Mouse (Mus musculus): ENCODE results near the gene Stx6. TPM values are rescaled to one million over a fixed set of nuclear protein-coding genes. Genes with fewer than 3 reads are reported as not detected.

Gene Stx6
- 83.1 and 95.4 TPM in 2 replicates for polyA plus RNA-seq (2016; fragmentation: Nextera tagmentation; extraction: Ambion mirVana)

DNA sequence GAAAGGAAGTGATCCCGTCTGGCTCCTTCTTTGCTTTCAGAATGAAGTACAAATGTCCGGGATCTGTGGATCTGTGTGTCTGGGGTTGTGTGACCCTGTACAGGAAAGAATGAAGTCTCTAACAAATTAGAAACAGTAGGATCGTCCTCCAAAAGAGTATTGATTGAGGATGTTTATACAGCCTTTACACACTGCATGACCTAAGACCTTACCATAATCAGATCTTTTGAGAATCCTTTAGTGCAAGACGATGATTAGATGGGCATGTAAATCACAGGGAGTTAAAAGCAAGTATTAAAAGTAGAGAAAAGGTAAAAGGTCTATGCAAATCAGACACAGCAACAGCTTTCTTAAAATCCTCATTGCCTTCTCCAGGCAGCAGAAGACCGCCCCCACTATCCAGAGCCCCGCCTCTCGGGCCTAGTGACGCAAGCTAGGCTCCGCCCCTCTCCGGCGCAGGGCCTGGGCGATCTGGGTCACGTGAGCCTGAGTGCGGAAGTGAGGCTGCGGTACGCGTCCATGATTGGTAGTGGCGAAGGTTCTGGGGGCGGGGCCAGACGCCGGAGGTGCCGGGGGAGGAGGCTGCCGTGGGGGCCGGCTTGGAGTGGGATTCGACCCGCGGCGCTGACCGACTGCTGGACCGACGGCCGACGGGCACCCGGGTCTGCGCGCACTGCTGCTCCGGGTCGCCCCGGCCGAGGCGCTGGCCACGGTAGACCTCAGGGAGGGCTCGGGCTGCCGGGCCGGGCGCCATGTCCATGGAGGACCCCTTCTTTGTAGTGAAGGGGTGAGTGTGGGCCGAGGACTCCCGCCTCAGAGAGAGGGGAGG is at the start of gene Stx6:
Stx6 (plus strand) TSS at position 575 of the 829 bp plus-strand sequence.
- Histone ChIP-seq H3K27ac (peak within 1 kb of the TSS; percentile 94), H3K4me3 (peak within 1 kb of the TSS; percentile 93), H3K9me3 (replicated peaks) (no peaks in the 10 kb centered on the region), H3K27me3 (ENCODE audit: low read depth, poor library complexity, severe bottlenecking) (no peaks in the 10 kb centered on the region), H3K36me3 (peaks cover 3% of the 10 kb centered on the region; the same call in 1 of the 2 replicates), H3K4me1 (peaks cover 16% of the 10 kb centered on the region)
- DNase-seq (ENCODE audit: low spot score): peak; percentile 99
- 2% methylated on average over 48 of the region's 48 CpGs for WGBS

DNA sequence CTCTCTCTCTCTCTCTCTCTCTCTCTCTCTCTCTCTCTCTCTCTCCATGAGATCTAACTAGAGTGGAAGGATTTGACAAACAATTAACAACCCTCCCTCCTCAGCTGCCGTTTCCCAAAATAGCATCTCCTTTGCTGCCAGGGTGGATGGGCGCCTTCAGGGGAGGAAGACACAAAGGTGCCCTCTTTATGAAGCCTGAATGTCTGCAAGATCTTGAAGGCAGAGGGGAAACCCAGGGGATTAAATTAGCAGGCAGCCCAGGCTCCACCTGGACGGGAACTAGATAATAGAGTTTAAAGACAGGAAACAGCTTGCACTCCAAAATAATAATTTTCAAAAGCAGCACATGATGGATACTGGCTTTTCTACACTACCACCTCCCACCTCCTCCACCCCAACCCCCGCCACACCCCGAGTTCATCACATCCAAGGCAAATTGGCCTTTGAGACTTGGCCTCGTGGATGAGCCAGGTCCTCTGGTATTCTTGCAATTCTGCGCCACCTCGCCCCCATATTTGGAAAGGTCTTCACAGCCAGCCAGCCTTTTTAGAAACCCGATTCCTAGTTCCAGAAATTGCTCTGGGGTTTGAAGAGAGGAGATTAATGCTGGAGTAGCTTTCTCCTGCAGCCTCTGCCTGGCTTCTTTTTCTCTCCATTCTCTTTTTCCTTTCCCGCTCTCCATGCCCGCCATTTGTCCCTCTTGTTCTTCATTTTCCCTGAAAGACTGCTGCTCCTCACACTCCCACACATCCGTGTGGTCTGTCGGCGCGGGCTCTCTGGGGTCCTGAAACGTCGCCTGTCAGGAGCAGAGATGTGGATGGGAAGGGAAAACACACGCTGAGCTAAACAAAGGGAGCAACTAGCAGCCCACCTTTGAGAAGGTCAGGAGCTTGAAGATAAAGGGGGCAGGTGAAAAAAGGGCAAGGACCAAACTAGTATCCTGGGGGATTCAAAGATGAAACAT is 48.8 kb upstream of the Stx6 start:
- peak overlapping the region; percentile 71 for H3K27ac ChIP-seq
- WGBS: 29% methylated on average over 18 of the region's 18 CpGs
- no peak overlapping the region for H3K4me3 ChIP-seq
- H3K4me1 ChIP-seq: peaks cover 35% of the 10 kb centered on the region
- H3K27me3 ChIP-seq (ENCODE audit: low read depth, poor library complexity, severe bottlenecking): peaks cover 19% of the 10 kb centered on the region; the same call in 1 of the 2 replicates
- no peaks in the 10 kb centered on the region for H3K36me3 ChIP-seq
- no peaks in the 10 kb centered on the region for H3K9me3 ChIP-seq (replicated peaks)
- DNase-seq (ENCODE audit: low spot score): peak; percentile 45

DNA sequence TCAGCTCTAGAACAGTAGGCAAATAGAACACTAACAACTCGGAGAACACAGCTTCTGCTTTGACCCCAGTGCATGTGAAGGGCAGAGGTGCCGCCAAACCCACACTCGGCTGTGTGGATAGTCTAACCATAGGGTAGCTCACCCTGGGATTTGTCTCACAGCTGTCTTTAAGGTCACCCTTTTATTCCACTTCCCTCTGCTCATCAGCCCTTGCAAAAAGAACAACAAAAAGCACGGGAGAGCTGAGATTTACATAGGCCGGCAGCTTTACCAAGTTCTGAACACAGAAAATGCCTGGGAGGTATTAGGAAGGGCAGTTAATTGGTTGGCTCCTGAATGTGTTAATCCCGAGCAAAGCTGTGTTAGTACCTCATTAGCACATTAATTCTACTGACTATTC is 47.0 kb upstream of the Stx6 start:
- peaks cover 19% of the 10 kb centered on the region; the same call in 1 of the 2 replicates for H3K27me3 ChIP-seq (ENCODE audit: low read depth, poor library complexity, severe bottlenecking)
- 22% methylated on average over 6 of the region's 6 CpGs for WGBS
- no peak overlapping the region for H3K27ac ChIP-seq
- no peak overlapping the region for H3K4me3 ChIP-seq
- no peak for DNase-seq (ENCODE audit: low spot score)
- H3K9me3 ChIP-seq (replicated peaks): no peaks in the 10 kb centered on the region
- no peaks in the 10 kb centered on the region for H3K36me3 ChIP-seq
- peaks cover 35% of the 10 kb centered on the region for H3K4me1 ChIP-seq

DNA sequence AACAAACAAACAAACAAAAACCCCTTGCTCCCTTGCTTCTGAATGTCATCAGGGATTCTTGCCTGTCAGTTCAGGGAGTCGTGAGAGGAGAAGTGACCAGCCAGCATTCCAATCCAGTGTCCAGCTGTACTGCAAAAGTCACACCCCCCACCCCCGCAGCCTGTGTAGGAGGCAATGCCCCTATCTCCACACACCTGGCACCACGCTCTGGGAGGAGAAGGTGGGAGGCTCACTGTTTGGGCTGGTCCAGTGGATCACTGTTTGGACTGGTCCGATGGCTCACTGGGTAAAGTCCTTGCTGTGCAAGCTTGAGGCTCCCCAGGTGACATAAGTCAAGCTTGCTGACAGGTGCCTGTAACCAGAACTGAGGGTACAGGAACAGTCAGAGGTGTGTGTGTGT is 46.4 kb upstream of the Stx6 start:
- Histone ChIP-seq H3K36me3 (no peaks in the 10 kb centered on the region), H3K4me3 (no peak overlapping the region), H3K27ac (no peak overlapping the region), H3K27me3 (ENCODE audit: low read depth, poor library complexity, severe bottlenecking) (peaks cover 19% of the 10 kb centered on the region; the same call in 1 of the 2 replicates), H3K9me3 (replicated peaks) (no peaks in the 10 kb centered on the region), H3K4me1 (peaks cover 35% of the 10 kb centered on the region)
- WGBS: 42% methylated on average over 4 of the region's 4 CpGs
- no peak for DNase-seq (ENCODE audit: low spot score)

DNA sequence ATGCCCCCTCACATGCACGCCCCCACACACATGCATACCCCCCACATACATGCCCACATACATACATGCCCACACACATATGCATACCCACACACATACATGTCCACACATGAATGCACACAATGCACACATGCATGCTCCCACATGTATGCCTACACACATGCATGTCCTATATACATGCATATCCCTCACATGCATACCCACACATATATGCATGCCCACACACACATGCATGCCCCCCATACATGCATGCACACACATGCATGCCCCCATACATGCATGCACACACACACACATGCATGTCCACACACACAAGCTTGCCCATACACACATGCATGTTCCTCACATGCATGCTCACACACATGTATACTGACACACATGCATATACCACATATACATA is 45.6 kb upstream of the Stx6 start:
- Histone ChIP-seq H3K27ac (no peak overlapping the region), H3K9me3 (replicated peaks) (no peaks in the 10 kb centered on the region), H3K4me1 (peaks cover 35% of the 10 kb centered on the region), H3K4me3 (no peak overlapping the region), H3K36me3 (no peaks in the 10 kb centered on the region), H3K27me3 (ENCODE audit: low read depth, poor library complexity, severe bottlenecking) (peaks cover 19% of the 10 kb centered on the region; the same call in 1 of the 2 replicates)
- WGBS: 86% methylated on average over 1 of the region's 1 CpGs
- DNase-seq (ENCODE audit: low spot score): no peak

DNA sequence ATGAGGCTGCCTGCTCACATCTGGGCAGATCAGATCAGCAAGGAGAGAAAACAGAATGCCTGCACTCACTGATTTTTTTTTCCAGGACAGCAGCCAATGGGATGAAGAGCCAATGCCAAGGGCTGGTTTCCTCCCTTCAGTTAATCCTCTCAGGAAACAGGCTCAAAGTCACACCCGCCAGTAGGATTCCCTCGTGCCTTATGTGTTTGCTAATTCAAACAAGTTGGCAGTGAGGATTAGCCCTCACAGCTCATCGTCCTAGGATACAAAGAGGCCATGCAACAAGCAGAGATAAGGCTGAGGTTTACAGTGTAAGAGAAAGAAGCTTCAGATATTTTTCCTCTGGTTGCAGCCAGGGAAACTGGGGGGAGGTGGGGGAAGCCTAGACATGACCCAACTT is 44.6 kb upstream of the Stx6 start:
- peaks cover 19% of the 10 kb centered on the region; the same call in 1 of the 2 replicates for H3K27me3 ChIP-seq (ENCODE audit: low read depth, poor library complexity, severe bottlenecking)
- no peak for DNase-seq (ENCODE audit: low spot score)
- H3K4me3 ChIP-seq: no peak overlapping the region
- H3K27ac ChIP-seq: no peak overlapping the region
- peaks cover 30% of the 10 kb centered on the region for H3K4me1 ChIP-seq
- no peaks in the 10 kb centered on the region for H3K9me3 ChIP-seq (replicated peaks)
- no peaks in the 10 kb centered on the region for H3K36me3 ChIP-seq
- WGBS: 17% methylated on average over 3 of the region's 3 CpGs

DNA sequence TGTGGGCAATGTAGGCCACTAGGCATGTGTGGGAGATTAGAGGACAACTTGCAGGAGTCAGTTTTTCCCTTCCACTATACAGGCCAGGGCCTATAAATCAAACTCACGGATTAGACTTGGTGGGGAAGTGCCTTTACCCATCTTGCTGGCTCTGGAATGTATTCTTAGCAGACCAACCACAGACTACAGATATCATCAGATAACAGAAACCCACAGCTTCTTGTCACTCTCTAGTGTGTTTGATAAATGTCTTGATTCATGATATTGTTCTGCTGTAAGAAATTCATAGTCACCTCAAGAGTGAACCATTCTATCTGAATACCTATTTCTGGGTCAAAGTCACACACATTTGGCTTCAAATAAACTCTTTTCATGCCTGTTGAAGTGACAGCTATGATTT is 38.8 kb upstream of the Stx6 start:
- Histone ChIP-seq H3K9me3 (replicated peaks) (no peaks in the 10 kb centered on the region), H3K4me1 (peaks cover 7% of the 10 kb centered on the region; the same call in 1 of the 2 replicates), H3K36me3 (no peaks in the 10 kb centered on the region), H3K27me3 (ENCODE audit: low read depth, poor library complexity, severe bottlenecking) (no peaks in the 10 kb centered on the region), H3K27ac (no peak overlapping the region), H3K4me3 (no peak overlapping the region)
- no peak for DNase-seq (ENCODE audit: low spot score)
- 46% methylated on average over 1 of the region's 1 CpGs for WGBS

DNA sequence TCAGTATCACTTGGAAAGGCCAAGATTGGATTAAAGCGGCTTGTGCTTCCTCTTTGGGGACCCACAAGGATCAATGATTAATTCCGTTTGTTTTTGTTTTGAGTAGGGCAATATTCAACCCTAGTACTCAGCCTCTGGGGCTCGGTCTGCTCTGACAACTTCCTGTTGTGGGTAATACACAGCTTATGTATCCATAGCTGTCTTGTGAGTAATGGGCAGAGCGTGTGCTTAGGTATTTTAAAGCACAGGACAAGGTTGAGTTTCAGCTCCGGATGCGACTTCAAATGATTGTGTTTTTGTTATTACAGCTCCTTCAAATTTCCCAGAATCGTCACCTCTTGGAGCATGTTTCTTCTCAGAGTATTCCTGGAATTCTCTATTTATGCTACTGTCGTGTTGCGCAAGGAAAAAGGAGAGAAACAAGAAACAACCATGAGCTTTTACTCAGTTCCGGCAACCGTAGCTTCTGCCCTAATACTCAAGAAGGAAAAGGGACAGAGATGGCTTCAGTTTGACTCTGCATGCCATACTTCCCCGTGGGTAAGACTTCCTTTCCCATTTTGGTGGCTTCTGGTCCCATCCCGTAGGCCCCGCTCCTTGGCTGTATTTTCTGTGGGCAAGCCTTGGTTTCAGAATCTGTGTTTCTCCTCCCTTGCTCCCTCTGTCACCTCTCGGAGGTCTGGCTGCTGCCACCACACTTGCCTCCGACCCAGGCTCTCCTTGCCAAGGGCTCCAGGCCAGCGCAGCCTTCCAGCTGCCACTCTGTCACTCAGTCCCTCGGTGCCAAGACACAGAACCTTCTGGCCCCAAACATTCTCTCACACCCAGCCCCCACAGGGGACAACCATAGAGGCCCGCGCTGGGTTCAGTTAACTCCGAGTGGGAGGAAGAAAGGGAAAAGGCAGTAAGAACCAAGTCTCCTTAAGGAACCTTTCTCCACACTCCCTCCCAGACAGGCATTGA is 36.3 kb upstream of the Stx6 start:
- Histone ChIP-seq H3K27ac (peak overlapping the region; percentile 59; the same call in 1 of the 2 replicates), H3K4me1 (peaks cover 7% of the 10 kb centered on the region; the same call in 1 of the 2 replicates), H3K36me3 (no peaks in the 10 kb centered on the region), H3K9me3 (replicated peaks) (no peaks in the 10 kb centered on the region), H3K27me3 (ENCODE audit: low read depth, poor library complexity, severe bottlenecking) (no peaks in the 10 kb centered on the region), H3K4me3 (no peak overlapping the region)
- WGBS: 81% methylated on average over 21 of the region's 21 CpGs
- DNase-seq (ENCODE audit: low spot score): no peak

DNA sequence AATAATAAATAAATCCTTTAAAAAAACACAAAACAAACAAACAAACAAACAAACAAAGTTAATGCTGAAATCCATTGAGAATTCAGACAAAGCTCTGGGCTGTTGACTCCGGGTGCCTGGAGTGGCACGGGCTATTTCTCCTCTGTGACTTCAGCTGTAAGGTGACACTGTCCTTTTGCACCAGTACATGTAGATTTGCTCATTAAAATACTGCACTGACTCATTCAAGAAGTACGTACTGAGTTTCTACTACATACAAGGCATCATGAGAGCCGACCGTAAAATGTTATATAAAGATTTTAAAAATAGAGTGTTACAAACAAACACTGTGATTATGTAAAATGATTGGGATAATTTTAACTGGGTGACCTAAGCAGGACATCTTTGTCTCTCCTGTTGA is 34.1 kb upstream of the Stx6 start:
- Histone ChIP-seq H3K27me3 (ENCODE audit: low read depth, poor library complexity, severe bottlenecking) (no peaks in the 10 kb centered on the region), H3K36me3 (no peaks in the 10 kb centered on the region), H3K27ac (no peak overlapping the region), H3K4me3 (no peak overlapping the region), H3K4me1 (peaks cover 3% of the 10 kb centered on the region; the same call in 1 of the 2 replicates), H3K9me3 (replicated peaks) (no peaks in the 10 kb centered on the region)
- no peak for DNase-seq (ENCODE audit: low spot score)
- 96% methylated on average over 5 of the region's 5 CpGs for WGBS

DNA sequence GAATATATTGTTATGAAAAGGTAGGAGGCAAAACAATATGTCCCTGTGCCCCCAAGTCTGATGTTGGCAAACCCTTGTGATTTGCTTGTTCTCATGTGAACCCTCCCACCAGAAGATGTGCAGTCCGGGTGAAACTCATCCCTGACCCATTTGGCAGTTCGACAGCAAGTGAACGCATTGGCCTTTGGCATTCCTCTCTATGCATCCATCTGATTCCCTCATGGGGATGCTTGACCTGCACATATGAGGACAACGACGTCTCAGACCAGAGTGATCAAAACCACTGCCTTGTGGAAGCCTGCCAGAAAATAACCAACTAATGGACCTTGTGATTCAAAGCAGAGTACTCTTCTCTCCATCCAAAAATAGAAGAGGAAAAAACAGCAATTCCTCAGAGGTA is 31.8 kb upstream of the Stx6 start:
- Histone ChIP-seq H3K4me3 (no peak overlapping the region), H3K36me3 (no peaks in the 10 kb centered on the region), H3K27ac (no peak overlapping the region), H3K4me1 (peaks cover 3% of the 10 kb centered on the region; the same call in 1 of the 2 replicates), H3K27me3 (ENCODE audit: low read depth, poor library complexity, severe bottlenecking) (no peaks in the 10 kb centered on the region), H3K9me3 (replicated peaks) (no peaks in the 10 kb centered on the region)
- WGBS: 91% methylated on average over 5 of the region's 5 CpGs
- DNase-seq (ENCODE audit: low spot score): no peak

DNA sequence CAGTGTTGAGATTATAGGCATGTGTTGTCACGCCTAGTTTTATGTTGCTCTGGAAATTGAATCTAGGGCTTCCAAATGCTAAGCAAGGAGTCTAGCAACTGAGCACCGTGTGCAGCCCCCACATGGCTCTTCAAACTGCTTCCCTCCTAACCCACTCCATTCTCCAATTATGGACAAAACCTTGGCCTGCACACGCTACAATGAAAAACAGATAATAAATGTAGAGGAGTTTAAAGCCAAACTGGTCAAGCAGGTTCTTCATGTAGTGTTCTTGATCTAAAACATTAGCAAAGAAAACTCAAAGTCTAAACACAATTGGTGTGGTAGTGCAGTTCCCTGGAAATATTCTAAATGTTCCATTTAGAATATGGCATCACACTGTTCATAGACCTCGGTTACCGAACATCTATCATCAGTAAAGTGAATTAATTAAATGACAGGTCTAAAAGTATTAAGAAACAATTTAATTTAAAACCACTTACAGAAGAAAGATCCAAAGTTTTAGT is 31.0 kb upstream of the Stx6 start:
- H3K27ac ChIP-seq: no peak overlapping the region
- no peaks in the 10 kb centered on the region for H3K27me3 ChIP-seq (ENCODE audit: low read depth, poor library complexity, severe bottlenecking)
- H3K36me3 ChIP-seq: no peaks in the 10 kb centered on the region
- no peak overlapping the region for H3K4me3 ChIP-seq
- WGBS: 87% methylated on average over 5 of the region's 5 CpGs
- H3K4me1 ChIP-seq: peaks cover 2% of the 10 kb centered on the region; the same call in 1 of the 2 replicates
- DNase-seq (ENCODE audit: low spot score): no peak
- no peaks in the 10 kb centered on the region for H3K9me3 ChIP-seq (replicated peaks)

DNA sequence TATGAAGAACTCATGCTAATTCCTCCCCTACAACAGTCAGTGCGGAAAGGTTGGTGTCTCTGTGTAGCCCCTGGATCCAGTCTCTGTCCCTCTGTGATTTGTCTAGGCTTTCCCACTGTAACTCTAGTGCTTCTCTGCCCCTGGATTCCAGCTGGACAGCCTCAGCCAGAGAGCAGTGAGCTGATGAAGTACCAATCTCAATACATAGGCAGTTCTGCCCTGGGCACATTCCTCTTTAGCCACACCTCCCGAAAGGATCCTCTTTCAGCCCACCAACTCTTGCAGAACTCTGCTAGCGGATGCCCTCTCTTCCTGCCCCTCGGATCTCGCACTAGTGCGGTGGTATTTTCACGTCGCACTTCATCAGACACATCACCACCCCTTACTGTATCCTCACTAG is 23.6 kb upstream of the Stx6 start:
- Histone ChIP-seq H3K27ac (no peak overlapping the region), H3K9me3 (replicated peaks) (no peaks in the 10 kb centered on the region), H3K36me3 (no peaks in the 10 kb centered on the region), H3K4me1 (peaks cover 10% of the 10 kb centered on the region), H3K4me3 (no peak overlapping the region), H3K27me3 (ENCODE audit: low read depth, poor library complexity, severe bottlenecking) (no peaks in the 10 kb centered on the region)
- 42% methylated on average over 8 of the region's 8 CpGs for WGBS
- no peak for DNase-seq (ENCODE audit: low spot score)

Data from limb, embryonic 10.5 days (tissue).